Mouse (Mus musculus): Measurements from ENCODE around the gene Gm572. TPM values are rescaled to one million over a fixed set of nuclear protein-coding genes. Genes with fewer than 3 reads are reported as not detected.

Gene Gm572
- polyA plus RNA-seq (2016; fragmentation: Nextera tagmentation; extraction: Ambion mirVana) = not detected in 2 replicates

GRCm38 (mm10) chr4:148643291-148644156 is at the start of gene Gm572:
Gm572 (plus strand) TSS chr4:148643317.
- Histone ChIP-seq H3K4me3 (peak within 1 kb of the TSS; percentile 9; the same call in 1 of the 2 replicates), H3K4me1 (peaks cover 11% of the 10 kb centered on the region; the same call in 1 of the 2 replicates), H3K27me3 (ENCODE audit: low read depth, poor library complexity, severe bottlenecking) (no peaks in the 10 kb centered on the region), H3K27ac (no peak within 1 kb of the TSS), H3K36me3 (no peaks in the 10 kb centered on the region), H3K9me3 (replicated peaks) (no peaks in the 10 kb centered on the region)
- 66% methylated on average over 15 of the region's 15 CpGs for WGBS
- no peak for DNase-seq (ENCODE audit: low spot score)

- H3K4me1 ChIP-seq = peaks cover 35% of the 10 kb centered on the region
- no peak overlapping the region for H3K4me3 ChIP-seq
- no peak overlapping the region for H3K27ac ChIP-seq
- no peak for DNase-seq (ENCODE audit: low spot score)
- H3K27me3 ChIP-seq (ENCODE audit: low read depth, poor library complexity, severe bottlenecking) = no peaks in the 10 kb centered on the region
- H3K9me3 ChIP-seq (replicated peaks) = no peaks in the 10 kb centered on the region; the same call in 1 of the 2 replicates
- 95% methylated on average over 11 of the region's 11 CpGs for WGBS
- H3K36me3 ChIP-seq = peaks cover 73% of the 10 kb centered on the region
Observed at GRCm38 (mm10) chr4:148593996-148594395, 49.1 kb upstream of the Gm572 start.

GRCm38 (mm10) chr4:148595916-148596315 is 47.2 kb upstream of the Gm572 start:
- no peaks in the 10 kb centered on the region for H3K27me3 ChIP-seq (ENCODE audit: low read depth, poor library complexity, severe bottlenecking)
- peaks cover 86% of the 10 kb centered on the region for H3K36me3 ChIP-seq
- H3K4me3 ChIP-seq = no peak overlapping the region
- no peaks in the 10 kb centered on the region; the same call in 1 of the 2 replicates for H3K9me3 ChIP-seq (replicated peaks)
- no peak overlapping the region for H3K27ac ChIP-seq
- peaks cover 26% of the 10 kb centered on the region for H3K4me1 ChIP-seq
- DNase-seq (ENCODE audit: low spot score) = no peak
- WGBS = 92% methylated on average over 6 of the region's 6 CpGs

GRCm38 (mm10) chr4:148596731-148597130 is 46.4 kb upstream of the Gm572 start:
- Histone ChIP-seq H3K4me1 (peaks cover 21% of the 10 kb centered on the region), H3K27ac (no peak overlapping the region), H3K36me3 (peaks cover 84% of the 10 kb centered on the region), H3K27me3 (ENCODE audit: low read depth, poor library complexity, severe bottlenecking) (no peaks in the 10 kb centered on the region), H3K4me3 (no peak overlapping the region), H3K9me3 (replicated peaks) (no peaks in the 10 kb centered on the region; the same call in 1 of the 2 replicates)
- DNase-seq (ENCODE audit: low spot score) = no peak
- 96% methylated on average over 3 of the region's 3 CpGs for WGBS

- peaks cover 68% of the 10 kb centered on the region for H3K36me3 ChIP-seq
Observed at GRCm38 (mm10) chr4:148598826-148599225, 44.3 kb upstream of the Gm572 start.

GRCm38 (mm10) chr4:148600316-148600715 is 42.8 kb upstream of the Gm572 start:
- H3K27ac ChIP-seq = no peak overlapping the region
- peaks cover 53% of the 10 kb centered on the region for H3K36me3 ChIP-seq
- no peaks in the 10 kb centered on the region; the same call in 1 of the 2 replicates for H3K4me1 ChIP-seq
- DNase-seq (ENCODE audit: low spot score) = no peak
- H3K27me3 ChIP-seq (ENCODE audit: low read depth, poor library complexity, severe bottlenecking) = no peaks in the 10 kb centered on the region
- no peak overlapping the region for H3K4me3 ChIP-seq
- WGBS = 89% methylated on average over 4 of the region's 4 CpGs
- no peaks in the 10 kb centered on the region; the same call in 1 of the 2 replicates for H3K9me3 ChIP-seq (replicated peaks)

More at GRCm38 (mm10) chr4:148598826-148599225, 44.3 kb upstream of the Gm572 start:
- Histone ChIP-seq H3K9me3 (replicated peaks) (no peaks in the 10 kb centered on the region; the same call in 1 of the 2 replicates), H3K27ac (no peak overlapping the region), H3K27me3 (ENCODE audit: low read depth, poor library complexity, severe bottlenecking) (no peaks in the 10 kb centered on the region), H3K4me3 (no peak overlapping the region), H3K4me1 (0 out of 2 replicates have a peak, but pooled peaks cover 2% of the 10 kb centered on the region)
- DNase-seq (ENCODE audit: low spot score) = no peak
- 95% methylated on average over 12 of the region's 12 CpGs for WGBS

GRCm38 (mm10) chr4:148601871-148602270 is 41.2 kb upstream of the Gm572 start:
- Histone ChIP-seq H3K36me3 (peaks cover 37% of the 10 kb centered on the region), H3K9me3 (replicated peaks) (no peaks in the 10 kb centered on the region; the same call in 1 of the 2 replicates), H3K4me1 (no peaks in the 10 kb centered on the region; the same call in 1 of the 2 replicates), H3K27ac (no peak overlapping the region), H3K27me3 (ENCODE audit: low read depth, poor library complexity, severe bottlenecking) (no peaks in the 10 kb centered on the region), H3K4me3 (no peak overlapping the region)
- DNase-seq (ENCODE audit: low spot score) = no peak
- whole genome bisulfite sequencing = 86% methylated on average over 4 of the region's 4 CpGs

- 95% methylated on average over 14 of the region's 14 CpGs for WGBS
- Histone ChIP-seq H3K27me3 (ENCODE audit: low read depth, poor library complexity, severe bottlenecking) (no peaks in the 10 kb centered on the region), H3K27ac (no peak within 1 kb of the TSS), H3K4me1 (no peaks in the 10 kb centered on the region; the same call in 1 of the 2 replicates), H3K4me3 (no peak within 1 kb of the TSS), H3K9me3 (replicated peaks) (no peaks in the 10 kb centered on the region; the same call in 1 of the 2 replicates), H3K36me3 (peaks cover 35% of the 10 kb centered on the region)
- DNase-seq (ENCODE audit: low spot score) = no peak
Observed at GRCm38 (mm10) chr4:148602357-148603120, 40.6 kb upstream of the Gm572 start, which contains the start of gene Masp2. Masp2 (plus strand) TSS chr4:148602554.

GRCm38 (mm10) chr4:148603376-148604139 is 39.6 kb upstream of the Gm572 start:
- Histone ChIP-seq H3K9me3 (replicated peaks) (no peaks in the 10 kb centered on the region; the same call in 1 of the 2 replicates), H3K4me1 (no peaks in the 10 kb centered on the region; the same call in 1 of the 2 replicates), H3K4me3 (no peak overlapping the region), H3K36me3 (peaks cover 31% of the 10 kb centered on the region), H3K27me3 (ENCODE audit: low read depth, poor library complexity, severe bottlenecking) (no peaks in the 10 kb centered on the region), H3K27ac (no peak overlapping the region)
- DNase-seq (ENCODE audit: low spot score) = no peak
- WGBS = 69% methylated on average over 10 of the region's 10 CpGs

- DNase-seq (ENCODE audit: low spot score) = peak; percentile 29
- WGBS = 74% methylated on average over 7 of the region's 7 CpGs
Observed at GRCm38 (mm10) chr4:148604141-148604540, 39.0 kb upstream of the Gm572 start.

GRCm38 (mm10) chr4:148604541-148605165 is 38.5 kb upstream of the Gm572 start:
- peak; percentile 77 for DNase-seq (ENCODE audit: low spot score)
- Histone ChIP-seq H3K36me3 (peaks cover 28% of the 10 kb centered on the region), H3K9me3 (replicated peaks) (no peaks in the 10 kb centered on the region), H3K4me3 (no peak overlapping the region), H3K27ac (no peak overlapping the region), H3K27me3 (ENCODE audit: low read depth, poor library complexity, severe bottlenecking) (no peaks in the 10 kb centered on the region), H3K4me1 (no peaks in the 10 kb centered on the region; the same call in 1 of the 2 replicates)
- 90% methylated on average over 3 of the region's 3 CpGs for WGBS

More at GRCm38 (mm10) chr4:148604141-148604540, 39.0 kb upstream of the Gm572 start:
- Histone ChIP-seq H3K36me3 (peaks cover 28% of the 10 kb centered on the region), H3K4me1 (no peaks in the 10 kb centered on the region; the same call in 1 of the 2 replicates), H3K4me3 (no peak overlapping the region), H3K27ac (no peak overlapping the region), H3K27me3 (ENCODE audit: low read depth, poor library complexity, severe bottlenecking) (no peaks in the 10 kb centered on the region), H3K9me3 (replicated peaks) (no peaks in the 10 kb centered on the region)

All from limb, embryonic 10.5 days (tissue).